Mouse (Mus musculus): Measurements from ENCODE around the gene Rrp12. TPM values are rescaled to one million over a fixed set of nuclear protein-coding genes. Genes with fewer than 3 reads are reported as not detected.

The Rrp12 gene
- polyA plus RNA-seq, 1 experiment from 2014 or later: 7.9 TPM

DNA sequence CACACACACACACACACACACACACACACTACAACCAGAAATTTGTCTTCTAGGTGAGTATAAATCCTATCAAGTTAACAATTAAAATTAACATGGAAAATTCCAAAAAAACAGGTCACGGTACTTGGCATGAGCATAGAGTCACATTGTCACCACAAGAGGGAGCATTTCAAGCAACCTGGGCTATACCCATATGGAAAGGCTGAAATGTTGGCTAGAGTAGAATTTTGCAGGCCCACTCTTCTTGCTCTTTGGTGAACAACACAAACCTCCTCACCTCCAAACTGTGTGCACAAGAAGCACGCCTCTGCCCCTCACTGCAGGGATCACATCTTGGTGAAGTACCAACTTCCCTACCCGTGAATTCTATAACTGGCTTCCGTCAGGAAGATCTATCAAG is 2.9 kb upstream of the Rrp12 start:
- Histone ChIP-seq H3K9me3 (replicated peaks; ENCODE audit: low read length) (no peaks in the 10 kb centered on the region), H3K36me3 (ENCODE audit: insufficient read depth, low read length) (no peaks in the 10 kb centered on the region), H3K27ac (no peak overlapping the region), H3K27me3 (ENCODE audit: insufficient read depth, low read length) (no peaks in the 10 kb centered on the region), H3K4me1 (replicated peaks; ENCODE audit: insufficient read depth, low read length) (peaks cover 13% of the 10 kb centered on the region), H3K4me3 (replicated peaks; ENCODE audit: low read depth, low read length) (no peak overlapping the region), H3K9ac (ENCODE audit: low read depth, low read length) (no peak overlapping the region), H3K4me2 (ENCODE audit: low read length) (no peak overlapping the region)
- ATAC-seq (replicated peaks; ENCODE audit: low FRiP score, low read depth) (no peak), DNase-seq (ENCODE audit: low spot score) (peak; percentile 85)
- 46% methylated on average over 4 of the region's 4 CpGs for WGBS
- peak; percentile 86 for TF ChIP-seq CTCF (IDR thresholded peaks at IDR 0.05; ENCODE audit: low read depth)

DNA sequence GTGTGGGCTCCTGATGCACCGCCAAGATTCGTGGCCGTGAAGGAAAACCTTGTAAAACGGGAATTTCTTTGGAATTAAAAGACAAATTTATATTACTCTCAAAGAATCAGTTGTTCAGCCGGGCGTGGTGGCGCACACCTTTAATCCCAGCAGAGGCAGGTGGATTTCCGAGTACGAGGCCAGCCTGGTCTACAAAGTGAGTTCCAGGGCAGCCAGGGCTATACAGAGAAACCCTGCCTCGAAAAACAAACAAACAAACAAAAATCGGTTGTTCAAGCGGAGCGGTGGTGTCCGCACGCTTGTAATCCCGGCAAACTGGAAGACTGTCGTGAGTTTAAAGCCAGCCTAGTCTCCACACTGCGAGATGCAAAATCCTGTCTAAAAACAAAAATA is 342 bp upstream of the Rrp12 start:
- H3K9ac ChIP-seq (ENCODE audit: low read depth, low read length): peak overlapping the region; percentile 36; the same call in 1 of the 2 replicates
- peak; percentile 25; the same call in 1 of the 2 replicates for ATAC-seq (replicated peaks; ENCODE audit: low FRiP score, low read depth)

DNA sequence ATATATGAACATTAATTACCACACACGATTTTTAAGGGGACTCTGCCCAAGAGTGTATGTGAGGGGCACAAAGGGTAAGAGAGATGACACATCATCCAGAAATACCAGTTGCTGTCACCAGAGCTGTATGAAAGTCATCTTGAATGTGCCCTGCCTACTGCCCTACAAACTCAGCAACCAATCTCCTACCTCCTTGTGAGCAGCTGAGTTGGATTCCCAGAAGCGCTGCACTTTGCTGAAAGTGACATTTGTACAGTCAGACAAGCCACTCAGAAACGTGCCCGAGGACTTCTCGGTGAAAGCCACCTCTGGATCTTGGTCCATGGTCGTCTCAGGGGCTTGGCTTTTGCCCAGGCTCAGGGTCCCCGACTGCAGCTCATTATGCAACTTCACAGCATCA is 1.0 kb downstream of the Rrp12 start:
- peak overlapping the region; percentile 51; the same call in 1 of the 2 replicates for H3K9ac ChIP-seq (ENCODE audit: low read depth, low read length)
- no peak for TF ChIP-seq CTCF (IDR thresholded peaks at IDR 0.05; ENCODE audit: low read depth)
- H3K27me3 ChIP-seq (ENCODE audit: insufficient read depth, low read length): no peaks in the 10 kb centered on the region
- 0 out of 2 replicates have a peak, but pooled peaks cover 5% of the 10 kb centered on the region for H3K36me3 ChIP-seq (ENCODE audit: insufficient read depth, low read length)
- no peak for ATAC-seq (replicated peaks; ENCODE audit: low FRiP score, low read depth)
- no peaks in the 10 kb centered on the region for H3K9me3 ChIP-seq (replicated peaks; ENCODE audit: low read length)
- H3K4me2 ChIP-seq (ENCODE audit: low read length): peak overlapping the region; percentile 81
- no peak overlapping the region for H3K27ac ChIP-seq
- peaks cover 13% of the 10 kb centered on the region for H3K4me1 ChIP-seq (replicated peaks; ENCODE audit: insufficient read depth, low read length)
- peak overlapping the region; percentile 78 for H3K4me3 ChIP-seq (replicated peaks; ENCODE audit: low read depth, low read length)
- DNase-seq (ENCODE audit: low spot score): no peak
- WGBS: 48% methylated on average over 7 of the region's 7 CpGs

More for the DNA sequence above, 342 bp upstream of the Rrp12 start:
- peaks cover 13% of the 10 kb centered on the region for H3K4me1 ChIP-seq (replicated peaks; ENCODE audit: insufficient read depth, low read length)
- no peaks in the 10 kb centered on the region for H3K9me3 ChIP-seq (replicated peaks; ENCODE audit: low read length)
- TF ChIP-seq CTCF (IDR thresholded peaks at IDR 0.05; ENCODE audit: low read depth): no peak
- H3K27me3 ChIP-seq (ENCODE audit: insufficient read depth, low read length): no peaks in the 10 kb centered on the region
- peak overlapping the region; percentile 78 for H3K4me3 ChIP-seq (replicated peaks; ENCODE audit: low read depth, low read length)
- 18% methylated on average over 18 of the region's 18 CpGs for WGBS
- H3K4me2 ChIP-seq (ENCODE audit: low read length): peak overlapping the region; percentile 81
- H3K27ac ChIP-seq: 0 out of 2 replicates have a peak overlapping the region, but pooled peaks have one; percentile 47
- no peak for DNase-seq (ENCODE audit: low spot score)
- H3K36me3 ChIP-seq (ENCODE audit: insufficient read depth, low read length): no peaks in the 10 kb centered on the region

DNA sequence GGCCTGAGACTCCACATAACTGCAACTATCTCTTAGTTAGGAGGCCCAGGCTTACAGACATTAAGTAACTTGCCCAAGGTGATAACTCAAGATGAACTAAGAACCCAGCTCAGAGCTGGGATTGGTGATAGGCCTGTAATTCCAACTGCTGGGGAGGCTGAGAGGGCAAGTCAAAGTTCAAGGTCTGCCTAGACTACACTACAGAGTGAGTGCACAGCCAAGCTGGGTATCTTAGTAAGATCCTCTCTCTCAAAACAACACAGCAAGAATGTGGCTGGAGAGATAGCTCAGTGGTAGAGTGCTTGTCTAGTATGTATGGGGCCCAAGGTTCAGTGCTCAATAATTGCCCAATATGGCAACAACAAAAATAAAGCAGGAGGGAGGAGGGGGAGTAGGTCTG is 7.8 kb downstream of the Rrp12 start:
- DNase-seq (ENCODE audit: low spot score): no peak
- Histone ChIP-seq H3K9me3 (replicated peaks; ENCODE audit: low read length) (no peaks in the 10 kb centered on the region), H3K4me1 (replicated peaks; ENCODE audit: insufficient read depth, low read length) (no peaks in the 10 kb centered on the region)

DNA sequence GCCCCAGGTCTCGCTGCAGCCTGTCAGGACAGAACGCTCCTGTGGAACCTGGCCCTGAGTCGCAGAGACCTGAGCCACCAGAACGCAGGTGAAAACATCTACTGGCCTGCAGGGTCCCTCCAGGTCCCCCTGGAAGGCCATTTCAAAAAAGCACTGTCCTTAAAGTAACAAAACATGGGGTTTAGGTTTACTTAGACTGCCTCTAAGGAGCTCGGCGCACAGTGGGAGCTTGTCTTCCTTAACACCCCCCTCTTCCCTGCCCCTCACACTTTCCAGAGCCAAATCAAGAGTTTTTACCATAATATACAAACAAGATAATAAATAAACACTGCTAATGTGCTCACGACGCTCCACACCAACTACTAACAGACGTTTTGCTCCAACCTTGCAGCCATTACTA is 12.1 kb downstream of the Rrp12 start:
- ATAC-seq (replicated peaks; ENCODE audit: low FRiP score, low read depth): no peak
- DNase-seq (ENCODE audit: low spot score): no peak
- no peak overlapping the region for H3K9ac ChIP-seq (ENCODE audit: low read depth, low read length)
- no peak overlapping the region for H3K27ac ChIP-seq
- H3K27me3 ChIP-seq (ENCODE audit: insufficient read depth, low read length): no peaks in the 10 kb centered on the region
- no peak overlapping the region for H3K4me2 ChIP-seq (ENCODE audit: low read length)
- WGBS: 92% methylated on average over 9 of the region's 9 CpGs
- H3K36me3 ChIP-seq (ENCODE audit: insufficient read depth, low read length): peaks cover 40% of the 10 kb centered on the region
- no peaks in the 10 kb centered on the region for H3K9me3 ChIP-seq (replicated peaks; ENCODE audit: low read length)
- no peaks in the 10 kb centered on the region for H3K4me1 ChIP-seq (replicated peaks; ENCODE audit: insufficient read depth, low read length)
- H3K4me3 ChIP-seq (replicated peaks; ENCODE audit: low read depth, low read length): no peak overlapping the region
- TF ChIP-seq CTCF (IDR thresholded peaks at IDR 0.05; ENCODE audit: low read depth): no peak

More for the DNA sequence above, 7.8 kb downstream of the Rrp12 start:
- H3K36me3 ChIP-seq (ENCODE audit: insufficient read depth, low read length): peaks cover 34% of the 10 kb centered on the region
- no peaks in the 10 kb centered on the region for H3K27me3 ChIP-seq (ENCODE audit: insufficient read depth, low read length)
- H3K9ac ChIP-seq (ENCODE audit: low read depth, low read length): no peak overlapping the region
- H3K27ac ChIP-seq: no peak overlapping the region
- no peak overlapping the region for H3K4me3 ChIP-seq (replicated peaks; ENCODE audit: low read depth, low read length)
- no peak for TF ChIP-seq CTCF (IDR thresholded peaks at IDR 0.05; ENCODE audit: low read depth)
- ATAC-seq (replicated peaks; ENCODE audit: low FRiP score, low read depth): no peak
- no peak overlapping the region for H3K4me2 ChIP-seq (ENCODE audit: low read length)

DNA sequence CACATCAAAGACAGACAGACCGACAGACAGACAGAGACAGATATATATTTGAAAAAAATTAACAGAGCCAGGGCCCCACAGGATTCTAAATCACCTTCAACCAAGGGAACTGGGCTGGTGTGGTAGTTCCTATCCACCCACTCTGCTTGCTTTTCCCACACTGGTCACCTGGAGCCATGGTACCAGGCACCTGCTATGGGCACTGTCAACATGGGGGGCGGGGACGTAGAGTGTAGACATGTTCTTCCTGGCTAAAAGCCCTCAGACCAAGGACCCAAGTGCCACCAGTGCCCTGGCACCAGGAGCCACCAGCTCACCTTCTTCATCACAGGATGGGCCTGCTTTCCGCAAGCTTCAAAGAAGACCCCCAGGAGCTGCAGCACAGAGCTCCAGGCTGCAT is 14.1 kb downstream of the Rrp12 start:
- no peak for TF ChIP-seq CTCF (IDR thresholded peaks at IDR 0.05; ENCODE audit: low read depth)
- WGBS: 97% methylated on average over 4 of the region's 4 CpGs
- Histone ChIP-seq H3K4me1 (replicated peaks; ENCODE audit: insufficient read depth, low read length) (no peaks in the 10 kb centered on the region), H3K4me2 (ENCODE audit: low read length) (no peak overlapping the region), H3K27ac (no peak overlapping the region), H3K9me3 (replicated peaks; ENCODE audit: low read length) (no peaks in the 10 kb centered on the region), H3K9ac (ENCODE audit: low read depth, low read length) (no peak overlapping the region), H3K4me3 (replicated peaks; ENCODE audit: low read depth, low read length) (no peak overlapping the region), H3K27me3 (ENCODE audit: insufficient read depth, low read length) (no peaks in the 10 kb centered on the region), H3K36me3 (ENCODE audit: insufficient read depth, low read length) (peaks cover 41% of the 10 kb centered on the region)
- DNase-seq (ENCODE audit: low spot score) (no peak), ATAC-seq (replicated peaks; ENCODE audit: low FRiP score, low read depth) (no peak)

DNA sequence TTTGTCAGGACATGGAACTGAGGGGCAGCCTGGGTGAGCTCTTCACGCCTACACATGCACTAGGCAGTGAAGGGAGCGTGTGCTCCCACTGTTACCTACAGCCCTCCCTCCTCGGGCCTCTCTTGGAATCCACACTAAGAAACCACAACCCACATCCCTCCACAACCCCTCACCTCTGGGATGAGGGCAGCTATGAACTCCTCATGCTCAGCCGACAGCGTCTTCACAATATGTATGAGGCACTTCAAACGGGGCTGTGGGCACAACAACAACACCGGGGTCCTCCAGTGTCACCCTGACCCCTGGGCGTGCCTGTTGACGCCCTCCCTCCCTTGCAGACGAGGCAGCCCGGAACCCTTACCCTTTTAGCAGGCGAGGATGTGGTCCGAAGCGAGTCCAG is 21.6 kb downstream of the Rrp12 start:
- Histone ChIP-seq H3K4me2 (ENCODE audit: low read length) (no peak overlapping the region), H3K36me3 (ENCODE audit: insufficient read depth, low read length) (peaks cover 26% of the 10 kb centered on the region)
- WGBS: 88% methylated on average over 14 of the region's 14 CpGs

More for the DNA sequence above, 21.6 kb downstream of the Rrp12 start:
- H3K4me3 ChIP-seq (replicated peaks; ENCODE audit: low read depth, low read length): no peak overlapping the region
- H3K27ac ChIP-seq: no peak overlapping the region
- no peaks in the 10 kb centered on the region for H3K9me3 ChIP-seq (replicated peaks; ENCODE audit: low read length)
- TF ChIP-seq CTCF (IDR thresholded peaks at IDR 0.05; ENCODE audit: low read depth): no peak
- H3K4me1 ChIP-seq (replicated peaks; ENCODE audit: insufficient read depth, low read length): no peaks in the 10 kb centered on the region
- H3K9ac ChIP-seq (ENCODE audit: low read depth, low read length): no peak overlapping the region
- no peak for DNase-seq (ENCODE audit: low spot score)
- no peak for ATAC-seq (replicated peaks; ENCODE audit: low FRiP score, low read depth)
- no peaks in the 10 kb centered on the region for H3K27me3 ChIP-seq (ENCODE audit: insufficient read depth, low read length)
